Mouse (Mus musculus): ENCODE results near the gene Cx3cr1. TPM values are rescaled to one million over a fixed set of nuclear protein-coding genes. Genes with fewer than 3 reads are reported as not detected.

Gene Cx3cr1
- polyA plus RNA-seq, 1 experiment from 2014 or later = not detected

GRCm38 (mm10) chr9:119948804-119949203 is 120.9 kb downstream of the Cx3cr1 start:
- no peak for DNase-seq (ENCODE audit: low read depth, low spot score)
- no peak for ATAC-seq
- in situ Hi-C loops (cut with MboI; ENCODE audit: low pct_unique_long_range_greater_than_20kb) = no loop called here
- ChIA-PET CTCF (interaction anchor here (1.3 kb wide), 1 partner anchor 22 kb away, joined by 4 read pairs; no protein-coding TSS in a partner anchor), POLR2A (no interaction called here)
- no peaks in the 10 kb centered on the region for H3K27me3 ChIP-seq
- no peak for TF ChIP-seq CTCF (IDR thresholded peaks at IDR 0.05)

- ATAC-seq (no peak), DNase-seq (ENCODE audit: low read depth, low spot score) (no peak)
- H3K27me3 ChIP-seq = no peaks in the 10 kb centered on the region
- no peak for TF ChIP-seq CTCF (IDR thresholded peaks at IDR 0.05)
- CTCF ChIA-PET = no interaction called here
- POLR2A ChIA-PET = no interaction called here
- in situ Hi-C loops (cut with MboI; ENCODE audit: low pct_unique_long_range_greater_than_20kb) = no loop called here
Measured at GRCm38 (mm10) chr9:119945173-119945900, 124.3 kb downstream of the Cx3cr1 start.

GRCm38 (mm10) chr9:119943326-119943725 is 126.4 kb downstream of the Cx3cr1 start:
- POLR2A ChIA-PET = no interaction called here
- in situ Hi-C loops (cut with MboI; ENCODE audit: low pct_unique_long_range_greater_than_20kb) = no loop called here
- no peak for TF ChIP-seq CTCF (IDR thresholded peaks at IDR 0.05)
- no peaks in the 10 kb centered on the region for H3K27me3 ChIP-seq
- no peak for ATAC-seq
- CTCF ChIA-PET = no interaction called here
- no peak for DNase-seq (ENCODE audit: low read depth, low spot score)

GRCm38 (mm10) chr9:119941861-119942260 is 127.8 kb downstream of the Cx3cr1 start:
- DNase-seq (ENCODE audit: low read depth, low spot score) (no peak), ATAC-seq (no peak)
- in situ Hi-C loops (cut with MboI; ENCODE audit: low pct_unique_long_range_greater_than_20kb) = no loop called here
- POLR2A ChIA-PET = no interaction called here
- no peaks in the 10 kb centered on the region for H3K27me3 ChIP-seq
- no peak for TF ChIP-seq CTCF (IDR thresholded peaks at IDR 0.05)
- CTCF ChIA-PET = no interaction called here

- in situ Hi-C loops (cut with MboI; ENCODE audit: low pct_unique_long_range_greater_than_20kb) = no loop called here
- CTCF ChIA-PET = no interaction called here
- POLR2A ChIA-PET = no interaction called here
- no peak for ATAC-seq
- H3K27me3 ChIP-seq = no peaks in the 10 kb centered on the region
- no peak for TF ChIP-seq CTCF (IDR thresholded peaks at IDR 0.05)
- no peak for DNase-seq (ENCODE audit: low read depth, low spot score)
Measured at GRCm38 (mm10) chr9:119941407-119941806, 128.3 kb downstream of the Cx3cr1 start.

GRCm38 (mm10) chr9:119939646-119940045 is 130.0 kb downstream of the Cx3cr1 start:
- POLR2A ChIA-PET = no interaction called here

GRCm38 (mm10) chr9:119938496-119938895 is 131.2 kb downstream of the Cx3cr1 start:
- CTCF ChIA-PET = no interaction called here
- DNase-seq (ENCODE audit: low read depth, low spot score) (no peak), ATAC-seq (no peak)
- in situ Hi-C loops (cut with MboI; ENCODE audit: low pct_unique_long_range_greater_than_20kb) = no loop called here
- POLR2A ChIA-PET = interaction anchor here (0.8 kb wide), 1 partner anchor 9 kb away, joined by 3 read pairs; no protein-coding TSS in a partner anchor
- no peak for TF ChIP-seq CTCF (IDR thresholded peaks at IDR 0.05)
- H3K27me3 ChIP-seq = no peaks in the 10 kb centered on the region

More at GRCm38 (mm10) chr9:119939646-119940045, 130.0 kb downstream of the Cx3cr1 start:
- no peaks in the 10 kb centered on the region for H3K27me3 ChIP-seq
- CTCF ChIA-PET = no interaction called here
- DNase-seq (ENCODE audit: low read depth, low spot score) (no peak), ATAC-seq (no peak)
- TF ChIP-seq CTCF (IDR thresholded peaks at IDR 0.05) = no peak
- in situ Hi-C loops (cut with MboI; ENCODE audit: low pct_unique_long_range_greater_than_20kb) = no loop called here

- ATAC-seq = peak; percentile 86
- TF ChIP-seq CTCF (IDR thresholded peaks at IDR 0.05) = no peak
- CTCF ChIA-PET = interaction anchor here (1.0 to 1.3 kb wide), 2 partner anchors 33 to 72 kb away, joined by 3 read pairs; no protein-coding TSS in a partner anchor
- POLR2A ChIA-PET = interaction anchor here (0.6 kb wide), 1 partner anchor 39 kb away, joined by 3 read pairs; no protein-coding TSS in a partner anchor
- in situ Hi-C loops (cut with MboI; ENCODE audit: low pct_unique_long_range_greater_than_20kb) = no loop called here
- peak; percentile 68 for DNase-seq (ENCODE audit: low read depth, low spot score)
- no peaks in the 10 kb centered on the region for H3K27me3 ChIP-seq
Measured at GRCm38 (mm10) chr9:119937005-119937773, 132.5 kb downstream of the Cx3cr1 start, which contains the start of the genes Gorasp1 and Ttc21a. Gene Gorasp1, minus strand, starts transcription at chr9:119937565. Gene Ttc21a, plus strand, starts transcription at chr9:119937606.

GRCm38 (mm10) chr9:119933675-119934074 is 136.0 kb downstream of the Cx3cr1 start:
- ChIA-PET CTCF (no interaction called here), POLR2A (interaction anchor here (0.6 to 0.8 kb wide), 2 partner anchors 17 to 82 kb away, joined by 5 to 6 read pairs; no protein-coding TSS in a partner anchor)
- no peak for TF ChIP-seq CTCF (IDR thresholded peaks at IDR 0.05)
- no peaks in the 10 kb centered on the region for H3K27me3 ChIP-seq
- ATAC-seq = no peak
- no peak for DNase-seq (ENCODE audit: low read depth, low spot score)
- in situ Hi-C loops (cut with MboI; ENCODE audit: low pct_unique_long_range_greater_than_20kb) = no loop called here

GRCm38 (mm10) chr9:119932358-119932757 is 137.3 kb downstream of the Cx3cr1 start:
- DNase-seq (ENCODE audit: low read depth, low spot score) (no peak), ATAC-seq (no peak)
- ChIA-PET CTCF (no interaction called here), POLR2A (no interaction called here)
- in situ Hi-C loops (cut with MboI; ENCODE audit: low pct_unique_long_range_greater_than_20kb) = no loop called here
- TF ChIP-seq CTCF (IDR thresholded peaks at IDR 0.05) = no peak
- H3K27me3 ChIP-seq = no peaks in the 10 kb centered on the region

- CTCF ChIA-PET = interaction anchor here (1.6 kb wide), 1 partner anchor 12 kb away, joined by 5 read pairs; no protein-coding TSS in a partner anchor
- in situ Hi-C loops (cut with MboI; ENCODE audit: low pct_unique_long_range_greater_than_20kb) = no loop called here
Measured at GRCm38 (mm10) chr9:119926497-119926896, 143.2 kb downstream of the Cx3cr1 start.

More at GRCm38 (mm10) chr9:119926497-119926896, 143.2 kb downstream of the Cx3cr1 start:
- POLR2A ChIA-PET = interaction anchor here (1.0 kb wide), 1 partner anchor 28 kb away, joined by 6 read pairs; no protein-coding TSS in a partner anchor
- no peak for TF ChIP-seq CTCF (IDR thresholded peaks at IDR 0.05)
- DNase-seq (ENCODE audit: low read depth, low spot score) (no peak), ATAC-seq (no peak)
- no peaks in the 10 kb centered on the region for H3K27me3 ChIP-seq

All from Patski (cell line).